Mouse (Mus musculus) adrenal gland, postnatal 4 days (tissue): ENCODE data around the gene Sfmbt1. TPM values are rescaled to one million over a fixed set of nuclear protein-coding genes. Genes with fewer than 3 reads are reported as not detected.

Experiments used
- DNase-seq, 2 experiments: peaks; one replicate each; pipeline ENCODE4 v3.0.0; 2021 to 2022; ENCODE audit warnings: low spot score in 2 of 2, mixed read lengths in 2 of 2
- total RNA-seq, 2 experiments: library from RNA; stranded (reverse); gene quantifications; 2 replicates each; pipeline ENCODE4 v1.2.3; 2021

The Sfmbt1 gene
- total RNA-seq, 2 experiments from 2014 or later: 29.2 to 30.2 TPM

DNA sequence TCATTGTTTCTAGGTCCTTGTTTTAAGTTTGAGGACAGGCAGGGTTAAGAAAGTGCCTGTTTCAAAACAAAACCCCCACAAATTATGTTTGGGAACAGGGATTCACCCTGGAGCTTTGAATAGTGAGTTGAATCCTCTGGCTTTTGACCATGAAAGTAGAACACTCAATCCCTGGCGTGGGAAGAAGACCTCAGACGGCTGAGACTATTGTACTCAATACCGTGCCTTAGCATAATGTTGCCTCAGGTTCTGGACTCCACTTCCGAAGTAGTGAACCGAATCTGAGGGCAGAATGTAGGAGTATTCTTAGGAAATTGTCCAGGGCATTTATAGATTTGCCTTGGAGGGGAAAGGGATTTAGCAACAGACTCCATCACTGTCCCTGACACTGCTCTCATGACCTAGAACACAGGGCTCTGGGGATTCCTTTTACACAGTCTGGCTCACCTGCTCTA, 110.4 kb downstream of the Sfmbt1 start:
- no peak for DNase-seq

- peak; percentile 57 to 66 for DNase-seq
These were observed 111.0 kb downstream of the Sfmbt1 start, which contains the start of gene Tmem110 for GRCm38 (mm10) chr14:30825476-30826131. Gene Tmem110 (plus strand): TSS chr14:30825590.

DNA sequence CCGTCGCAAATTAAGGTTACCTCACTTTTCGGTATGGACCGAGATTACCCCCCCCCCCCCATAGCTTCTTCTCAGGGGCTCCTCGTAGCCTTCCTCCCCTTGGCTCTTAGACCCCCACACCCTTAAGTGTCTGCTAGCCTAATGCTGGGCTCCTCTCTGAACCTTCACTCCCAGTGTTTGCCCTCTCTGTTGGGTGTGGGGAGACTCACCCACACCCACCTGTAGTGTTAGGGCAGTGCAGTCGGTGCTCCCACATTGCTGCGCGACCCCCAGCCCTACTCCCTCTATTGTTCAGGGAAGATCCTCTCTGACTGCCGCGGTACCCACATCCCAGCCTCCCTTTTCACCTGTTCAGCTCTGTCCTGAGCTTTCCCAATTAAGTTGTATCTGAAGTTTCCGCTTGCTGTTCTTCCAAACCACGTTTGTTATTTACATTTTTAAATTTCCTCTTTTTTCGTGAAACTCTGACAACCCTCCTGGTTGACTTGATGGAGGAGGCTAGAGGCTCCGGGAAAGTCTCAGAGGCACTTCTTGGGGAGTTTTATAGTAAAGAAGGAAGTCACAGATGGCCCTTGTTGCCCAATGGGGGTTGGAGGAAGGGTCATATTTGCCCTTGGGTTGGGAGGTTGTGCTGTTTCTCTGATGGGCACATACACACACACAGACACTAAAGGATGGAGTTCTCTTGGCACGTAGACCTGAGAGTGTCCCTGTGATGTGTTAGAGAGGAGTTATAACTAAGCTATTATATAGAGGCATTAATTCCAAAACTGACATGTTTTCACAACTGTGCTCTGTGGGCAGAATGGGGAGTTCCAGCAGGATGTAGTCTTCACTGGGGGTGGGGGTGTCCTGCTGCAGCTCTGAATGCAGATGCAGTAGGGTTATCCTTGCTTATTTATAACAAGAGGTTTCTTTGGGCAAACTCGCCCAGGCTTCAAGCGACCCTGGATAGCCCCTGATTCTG, 111.8 kb downstream of the Sfmbt1 start:
- no peak for DNase-seq

DNA sequence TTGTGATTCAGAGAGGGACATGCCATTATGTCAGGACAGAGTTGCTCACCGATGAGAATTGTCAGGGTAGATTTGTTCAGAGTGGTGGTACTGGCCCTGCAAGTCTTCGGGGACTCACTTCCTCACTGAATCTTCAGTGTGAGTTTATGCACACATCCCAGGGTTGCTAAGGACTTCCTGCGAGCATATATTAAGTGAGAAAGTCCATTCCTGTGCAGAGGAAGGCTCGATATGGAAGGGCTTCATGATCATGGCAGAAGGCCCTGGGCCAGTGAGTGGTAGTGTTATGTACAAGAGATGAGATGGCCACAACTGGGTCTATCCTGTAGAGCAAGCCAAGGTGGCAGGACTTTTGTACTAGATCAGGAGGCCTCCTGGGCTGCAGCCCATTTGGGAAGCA, 112.8 kb downstream of the Sfmbt1 start:
- DNase-seq: no peak

DNA sequence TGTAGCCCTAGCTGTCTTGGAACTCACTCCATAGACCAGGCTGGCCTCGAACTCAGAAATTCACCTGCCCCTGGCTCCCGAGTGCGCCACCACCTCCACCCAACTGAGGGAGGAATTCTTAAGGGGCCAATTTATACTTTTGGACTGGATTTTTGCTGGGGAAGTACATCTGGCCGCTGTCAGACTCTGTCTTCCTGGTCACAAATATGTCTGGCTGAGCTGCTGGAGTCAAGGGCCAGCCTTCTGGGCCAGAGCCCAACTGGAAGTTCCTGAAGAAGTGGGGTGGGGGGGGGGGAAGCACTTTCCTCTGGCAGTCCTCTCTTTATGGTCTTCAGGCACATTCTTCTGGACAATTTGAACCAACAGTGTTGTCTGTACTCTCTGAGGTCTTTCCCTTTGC, 113.4 kb downstream of the Sfmbt1 start:
- DNase-seq: no peak

- DNase-seq: no peak
These were observed 114.2 kb downstream of the Sfmbt1 start for GRCm38 (mm10) chr14:30828635-30829460.

GRCm38 (mm10) chr14:30837416-30837996, 122.9 kb downstream of the Sfmbt1 start:
- no peak for DNase-seq

DNA sequence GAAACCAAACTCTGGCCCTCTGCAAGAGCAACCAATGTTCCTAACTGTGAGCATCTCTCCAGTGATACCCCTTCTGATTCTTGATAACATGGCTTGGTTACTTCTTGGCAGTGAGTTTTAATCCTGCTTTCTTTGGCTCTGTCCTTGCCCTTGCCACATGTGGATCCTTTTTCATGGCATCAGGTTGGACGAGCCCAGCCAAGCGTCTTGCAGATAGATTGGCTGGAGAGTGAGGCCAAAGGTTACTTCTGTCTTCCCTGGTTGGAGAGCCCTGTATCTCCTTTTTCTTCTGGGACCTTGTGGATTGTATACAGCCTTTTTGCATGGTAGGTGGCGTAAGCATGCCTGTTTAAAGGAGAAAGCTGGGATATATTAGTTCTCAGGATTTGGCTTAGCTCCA, 129.1 kb downstream of the Sfmbt1 start:
- no peak for DNase-seq

GRCm38 (mm10) chr14:30850504-30850903, 135.9 kb downstream of the Sfmbt1 start:
- no peak for DNase-seq

DNA sequence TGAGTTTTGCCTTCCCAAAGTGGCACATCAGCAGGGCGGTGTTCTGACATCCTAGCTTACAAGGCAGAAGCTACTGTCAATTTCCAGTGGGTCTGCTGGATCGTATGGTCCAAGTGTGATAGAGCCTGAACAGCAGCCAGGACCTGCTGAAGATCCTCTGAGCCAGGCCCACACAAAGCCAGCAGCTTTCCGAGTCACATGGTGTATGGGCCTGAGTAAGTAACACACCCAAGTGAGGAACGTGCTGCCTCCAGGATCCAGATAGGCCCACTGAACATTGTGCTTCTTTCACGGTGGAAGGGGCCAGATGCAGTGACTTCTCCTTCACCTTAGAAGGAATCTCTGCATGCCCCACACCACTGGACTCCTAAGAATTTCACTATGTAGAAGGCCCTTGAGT, 137.7 kb downstream of the Sfmbt1 start:
- DNase-seq: no peak

- no peak for DNase-seq
These were observed 140.7 kb downstream of the Sfmbt1 start for GRCm38 (mm10) chr14:30855316-30855715.

DNA sequence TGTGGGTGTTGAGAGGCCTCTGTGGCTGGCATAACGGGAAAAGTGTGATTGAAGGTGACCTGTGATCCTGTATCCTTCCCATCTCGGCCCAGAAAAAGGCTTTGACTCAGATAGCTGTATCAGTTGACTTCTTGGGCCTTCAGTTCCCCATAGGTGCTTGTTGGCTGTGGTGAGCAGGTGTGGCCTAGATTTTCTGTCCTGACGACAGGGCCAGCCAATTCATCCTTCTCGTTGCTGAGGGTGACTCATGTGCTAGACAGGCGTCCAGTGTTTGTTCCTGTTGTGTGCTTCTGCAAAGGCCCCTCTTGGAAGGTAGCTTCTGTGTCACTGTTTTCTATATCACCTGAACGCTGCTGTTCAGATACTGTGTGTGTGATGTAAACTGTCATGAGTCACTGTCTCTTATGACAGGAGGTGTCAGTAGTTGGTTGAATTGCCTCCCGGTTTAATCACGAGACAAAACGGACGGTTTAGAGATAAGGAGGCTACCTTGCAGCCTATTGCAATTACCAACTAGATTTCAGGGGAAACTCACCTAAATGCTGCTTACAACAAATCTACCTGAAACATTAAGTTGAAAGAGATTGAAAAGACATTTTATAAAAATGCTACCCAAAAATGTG, 142.3 kb downstream of the Sfmbt1 start:
- DNase-seq: no peak

GRCm38 (mm10) chr14:30857990-30858389, 143.3 kb downstream of the Sfmbt1 start:
- no peak for DNase-seq

- DNase-seq: no peak
These were observed 146.9 kb downstream of the Sfmbt1 start for GRCm38 (mm10) chr14:30861421-30862125.

- no peak for DNase-seq
These were observed 147.7 kb downstream of the Sfmbt1 start for GRCm38 (mm10) chr14:30862368-30862767.

DNA sequence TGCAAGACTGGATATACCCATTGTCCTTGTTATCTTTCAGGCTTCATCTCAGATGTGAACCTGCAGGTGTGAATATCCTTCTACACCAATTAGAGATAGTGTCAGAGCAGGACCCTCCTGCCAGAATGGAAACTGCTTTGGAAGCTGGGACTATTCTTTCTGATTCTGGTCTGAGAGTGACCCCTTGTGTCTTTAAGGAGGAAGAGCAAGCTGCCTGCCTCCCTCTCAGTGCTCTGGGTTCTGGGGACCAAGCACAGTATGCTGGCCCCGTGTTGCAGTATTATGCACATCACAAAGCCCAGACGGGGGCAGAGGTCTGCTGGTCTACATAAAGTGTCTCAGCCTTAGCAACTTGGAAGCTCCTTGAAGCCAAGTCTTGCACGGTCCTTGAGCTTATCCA, 150.7 kb downstream of the Sfmbt1 start:
- DNase-seq: no peak

GRCm38 (mm10) chr14:30867042-30867441, 152.4 kb downstream of the Sfmbt1 start:
- peak; percentile 31 to 61 for DNase-seq

GRCm38 (mm10) chr14:30868826-30869225, 154.2 kb downstream of the Sfmbt1 start:
- DNase-seq: no peak

GRCm38 (mm10) chr14:30869391-30869801, 154.7 kb downstream of the Sfmbt1 start:
- DNase-seq: no peak
